Mouse (Mus musculus): ENCODE measurements around the gene Gm10135. TPM values are rescaled to one million over a fixed set of nuclear protein-coding genes. Genes with fewer than 3 reads are reported as not detected.
"Not testable (repeated sequence)": the region's sequence is repeated elsewhere in the genome, so short reads cannot be mapped to it uniquely, and the experiment has no call there.

Gm10135 gene
- not detected for total RNA-seq (2021)
- long read RNA-seq, experiment 1, result 0 reads
- long read RNA-seq, experiment 2, result 0 reads

- DNase-seq, result no peak
Observed at GRCm38 (mm10) chr5:72974602-72975001, at the start of gene Gm10135. Gm10135 (minus strand) TSS chr5:72974702.

DNA sequence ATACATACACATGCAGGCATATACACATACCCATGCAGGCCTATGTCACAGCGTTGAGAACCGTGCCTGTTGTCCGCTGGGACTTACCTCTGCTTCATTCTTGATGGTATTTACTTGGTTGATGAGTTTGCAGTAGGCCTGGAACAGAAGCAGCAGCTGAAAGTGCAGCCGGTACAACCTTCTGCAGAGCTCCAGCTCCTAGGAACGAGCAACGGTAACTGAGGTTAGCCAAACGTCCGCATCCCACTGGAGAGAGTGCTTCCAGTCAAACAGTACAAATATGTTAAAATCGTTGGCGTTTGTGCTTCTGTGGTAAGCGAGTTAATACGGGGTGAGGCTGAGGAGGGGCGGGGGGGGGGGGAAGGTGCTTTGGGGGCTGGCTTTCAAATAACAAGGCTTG lies 49.3 kb upstream of the Gm10135 start:
- no peak for DNase-seq

DNA sequence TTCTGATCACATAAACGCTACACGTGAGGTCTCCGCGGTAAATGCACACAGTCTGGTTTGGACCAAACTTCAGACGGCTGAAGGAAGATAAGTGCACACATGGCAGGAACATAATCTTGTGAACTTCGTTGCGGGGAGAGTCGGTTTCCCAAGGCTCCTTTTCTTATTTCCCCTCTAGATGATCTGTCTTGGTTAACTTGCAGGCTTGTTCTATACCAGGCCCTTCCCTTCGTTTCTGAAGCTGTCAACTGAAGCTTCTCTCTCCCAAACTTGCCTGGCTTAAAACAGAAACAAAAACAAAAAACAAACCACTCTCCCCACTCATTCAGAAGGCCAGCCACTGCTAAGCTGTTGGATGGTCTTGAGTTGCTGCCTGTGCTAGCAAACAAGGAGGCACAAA lies 40.2 kb upstream of the Gm10135 start:
- no peak for DNase-seq

GRCm38 (mm10) chr5:73013611-73014287 lies 39.2 kb upstream of the Gm10135 start:
- DNase-seq, result peak in 1 of 2 experiments; percentile 6

DNA sequence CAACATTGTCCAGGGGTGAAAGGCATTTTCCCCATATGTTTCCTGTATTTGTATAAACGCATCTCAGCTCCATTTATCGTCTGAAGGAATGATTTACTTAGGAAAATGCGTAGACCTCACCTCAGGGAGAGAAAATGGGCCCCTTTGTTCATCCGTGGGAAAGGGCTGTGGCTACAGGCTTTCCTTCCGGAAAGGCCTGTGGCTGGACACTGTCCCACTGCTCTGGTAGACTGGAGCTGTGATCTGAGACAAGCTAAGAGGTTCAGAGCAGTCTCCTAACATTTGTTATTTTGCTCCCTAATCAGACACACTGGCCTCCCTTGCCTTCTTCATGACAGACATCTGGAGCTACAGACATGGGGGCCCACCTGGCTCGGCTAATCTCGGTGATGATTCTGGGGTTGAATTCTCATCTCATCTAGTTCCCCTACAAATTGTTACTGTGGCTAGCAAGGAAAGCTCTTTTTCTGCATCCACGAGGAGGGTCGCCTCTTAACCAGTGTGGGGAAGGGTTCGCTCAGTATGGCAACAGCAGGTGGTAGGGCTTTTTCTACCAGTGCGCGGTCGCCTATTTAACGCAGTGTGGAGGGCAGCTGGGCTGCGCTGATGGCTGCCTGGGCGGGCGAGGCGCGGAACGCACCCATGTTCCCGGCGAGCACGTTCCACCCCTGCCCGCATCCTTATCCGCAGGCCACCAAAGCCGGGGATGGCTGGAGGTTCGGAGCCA lies 38.5 kb upstream of the Gm10135 start:
- DNase-seq, result not testable (repeated sequence)

DNA sequence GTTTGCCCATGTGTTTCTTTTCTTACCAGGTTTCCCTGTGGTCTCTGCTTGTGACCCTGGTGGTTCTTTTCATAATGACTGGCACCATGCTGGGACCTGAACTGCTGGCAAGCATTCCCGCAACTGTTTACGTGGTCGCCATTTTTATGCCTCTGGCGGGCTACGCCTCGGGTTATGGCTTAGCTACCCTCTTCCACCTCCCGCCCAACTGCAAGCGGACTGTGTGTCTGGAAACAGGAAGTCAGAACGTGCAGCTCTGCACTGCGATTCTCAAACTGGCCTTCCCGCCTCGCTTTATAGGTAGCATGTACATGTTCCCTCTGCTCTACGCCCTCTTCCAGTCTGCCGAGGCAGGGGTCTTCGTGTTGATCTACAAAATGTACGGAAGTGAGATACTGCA lies 37.3 kb upstream of the Gm10135 start:
- not testable (repeated sequence) for DNase-seq

DNA sequence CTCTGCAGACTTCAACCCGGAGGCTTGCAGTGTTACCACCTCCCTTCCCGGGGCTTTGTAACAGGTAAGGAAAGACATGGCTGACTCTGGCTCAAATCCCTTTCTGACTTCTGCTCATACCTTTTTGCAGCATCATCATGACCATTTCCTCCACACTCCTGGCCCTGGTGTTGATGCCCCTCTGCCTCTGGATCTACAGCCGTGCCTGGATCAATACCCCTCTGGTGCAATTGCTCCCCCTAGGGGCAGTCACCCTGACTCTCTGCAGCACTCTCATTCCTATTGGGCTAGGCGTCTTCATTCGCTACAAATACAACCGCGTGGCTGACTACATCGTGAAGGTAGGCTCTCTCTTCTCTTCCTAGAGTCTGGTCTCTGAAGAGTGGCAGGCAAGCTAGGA lies 33.7 kb upstream of the Gm10135 start:
- peak; percentile 10 to 20 for DNase-seq

DNA sequence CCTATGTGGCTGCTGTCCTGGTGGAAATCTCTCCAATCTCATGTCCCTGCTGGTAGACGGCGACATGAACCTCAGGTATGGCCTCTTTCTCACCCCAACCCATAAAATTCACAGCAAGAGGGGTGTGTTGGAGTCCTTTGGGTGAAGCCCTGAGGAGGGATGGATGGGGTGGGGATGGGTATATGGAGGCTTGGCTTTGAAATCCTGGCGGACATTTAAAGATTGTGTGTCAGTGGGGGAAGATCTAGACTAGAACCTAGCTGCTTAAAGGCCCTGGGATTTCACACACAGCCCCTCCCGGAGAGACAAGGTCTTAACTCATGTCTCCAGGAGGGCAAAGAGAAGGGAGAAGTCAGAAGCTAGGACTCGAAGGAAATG lies 33.1 kb upstream of the Gm10135 start:
- no peak for DNase-seq

DNA sequence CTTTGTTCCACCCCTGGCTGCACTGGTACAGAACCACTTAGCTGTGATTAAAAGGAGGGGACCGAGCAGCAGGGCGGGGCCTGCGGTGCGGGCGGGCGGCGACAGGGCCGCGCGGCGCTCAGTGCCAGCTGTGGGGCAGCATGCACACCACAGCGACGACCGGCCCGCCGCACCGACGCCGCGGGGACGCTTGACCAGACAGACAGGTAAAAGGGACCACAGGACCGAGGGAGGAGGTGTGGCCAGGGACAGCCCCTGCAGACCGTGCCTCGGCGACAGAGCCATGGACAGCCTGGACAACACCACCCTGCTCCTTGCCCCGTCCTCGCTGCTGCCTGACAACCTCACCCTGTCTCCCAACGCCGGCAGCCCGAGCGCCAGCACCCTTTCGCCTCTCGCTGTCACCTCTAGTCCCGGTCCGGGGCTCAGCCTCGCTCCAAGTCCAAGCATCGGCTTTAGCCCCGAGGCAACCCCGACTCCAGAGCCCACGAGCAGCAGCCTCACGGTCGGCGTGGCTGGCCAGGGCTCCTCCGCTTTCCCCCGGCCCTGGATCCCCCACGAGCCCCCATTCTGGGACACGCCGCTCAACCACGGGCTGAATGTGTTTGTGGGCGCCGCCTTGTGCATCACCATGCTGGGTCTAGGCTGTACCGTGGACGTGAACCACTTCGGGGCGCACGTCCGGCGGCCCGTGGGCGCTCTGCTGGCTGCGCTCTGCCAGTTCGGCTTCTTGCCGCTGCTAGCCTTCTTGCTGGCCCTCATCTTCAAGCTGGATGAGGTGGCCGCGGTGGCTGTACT lies 32.5 kb upstream of the Gm10135 start, which contains the start of gene Slc10a4:
Slc10a4 (plus strand) TSS at position 100 of the 798 bp plus-strand sequence.
- peak; percentile 62 to 71 for DNase-seq

DNA sequence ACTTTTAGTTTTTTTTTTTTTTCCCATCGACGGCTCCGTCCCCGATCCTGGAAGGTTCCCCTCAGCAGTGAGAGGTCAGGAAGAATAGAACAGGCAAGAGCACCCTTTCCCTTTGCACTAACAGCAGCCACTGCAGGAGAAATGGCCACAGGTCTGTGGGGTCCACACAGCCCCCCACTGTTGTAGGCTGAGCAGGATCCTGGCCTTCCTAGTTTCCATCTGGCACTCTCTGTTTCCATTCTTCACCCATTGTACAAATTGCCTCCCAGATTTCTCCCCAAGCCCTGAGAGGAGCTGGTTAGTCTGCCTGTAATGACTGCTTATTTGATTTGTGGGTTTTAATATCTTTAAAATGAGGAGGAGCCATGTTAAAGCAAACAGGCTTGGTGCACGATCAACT lies 29.5 kb upstream of the Gm10135 start:
- no peak for DNase-seq

GRCm38 (mm10) chr5:72998546-72998945 lies 24.0 kb upstream of the Gm10135 start:
- DNase-seq, result not testable (repeated sequence)

DNA sequence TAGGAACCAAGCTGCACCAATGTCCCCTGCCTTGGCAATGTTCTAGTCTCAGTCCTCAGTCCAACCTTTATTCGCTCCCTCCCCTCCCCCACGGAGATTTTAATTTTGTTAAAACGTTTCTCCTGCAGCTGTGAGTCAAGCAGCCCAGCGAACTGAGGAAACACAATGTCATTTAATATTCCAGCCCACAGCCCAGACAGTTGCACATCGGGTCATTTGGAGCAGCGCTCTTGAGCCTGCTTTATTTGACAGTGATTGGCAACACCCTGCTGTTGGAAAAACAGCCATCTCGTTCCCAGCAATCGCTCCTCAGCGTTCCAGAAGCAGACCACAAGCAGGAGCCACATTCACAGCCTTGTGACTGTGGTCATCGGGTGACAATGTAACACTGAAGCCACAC lies 20.9 kb upstream of the Gm10135 start:
- DNase-seq, result no peak

DNA sequence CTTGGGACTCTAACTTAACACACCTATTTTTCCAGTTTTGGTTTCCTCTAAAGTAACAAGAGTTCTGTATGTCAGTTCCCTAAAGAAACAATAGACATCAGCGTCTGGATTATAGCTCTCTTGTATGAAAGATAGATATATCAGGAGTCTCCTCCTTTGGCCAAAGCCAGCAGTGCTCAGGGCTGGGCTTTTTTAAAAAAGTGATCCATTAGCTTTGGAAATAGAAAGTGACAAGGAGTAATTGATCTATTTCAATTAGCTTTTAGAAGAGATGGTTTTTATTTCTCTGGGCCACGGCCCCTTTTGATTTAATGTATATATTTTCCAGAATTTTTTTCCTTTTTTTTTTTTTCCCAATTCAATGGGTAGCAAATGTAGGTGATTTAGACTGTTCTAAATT lies 20.4 kb upstream of the Gm10135 start:
- DNase-seq, result no peak

GRCm38 (mm10) chr5:72994424-72994823 lies 19.9 kb upstream of the Gm10135 start:
- DNase-seq, result no peak

GRCm38 (mm10) chr5:72992474-72992873 lies 18.0 kb upstream of the Gm10135 start:
- DNase-seq, result no peak

DNA sequence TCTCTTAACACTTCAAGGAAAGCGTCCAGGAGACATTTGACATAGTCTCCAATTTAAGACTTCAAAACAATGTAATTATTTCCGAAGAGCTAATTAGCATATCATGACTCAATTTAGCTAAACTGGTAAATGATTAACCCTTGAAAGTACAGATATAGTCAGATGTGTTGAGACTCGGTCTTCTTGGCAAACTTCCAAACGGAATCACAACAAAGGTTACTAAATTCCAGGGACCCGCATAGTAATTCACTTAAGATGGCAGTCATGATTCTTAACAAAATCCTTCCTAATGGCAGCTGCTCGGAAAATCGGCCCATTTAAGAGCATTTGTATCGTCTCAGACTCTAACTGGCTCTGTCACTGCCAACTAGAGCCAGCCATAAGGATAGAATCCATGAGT lies 15.3 kb upstream of the Gm10135 start:
- DNase-seq, result no peak

- no peak for DNase-seq
Observed at GRCm38 (mm10) chr5:72987786-72988185, 13.3 kb upstream of the Gm10135 start.

DNA sequence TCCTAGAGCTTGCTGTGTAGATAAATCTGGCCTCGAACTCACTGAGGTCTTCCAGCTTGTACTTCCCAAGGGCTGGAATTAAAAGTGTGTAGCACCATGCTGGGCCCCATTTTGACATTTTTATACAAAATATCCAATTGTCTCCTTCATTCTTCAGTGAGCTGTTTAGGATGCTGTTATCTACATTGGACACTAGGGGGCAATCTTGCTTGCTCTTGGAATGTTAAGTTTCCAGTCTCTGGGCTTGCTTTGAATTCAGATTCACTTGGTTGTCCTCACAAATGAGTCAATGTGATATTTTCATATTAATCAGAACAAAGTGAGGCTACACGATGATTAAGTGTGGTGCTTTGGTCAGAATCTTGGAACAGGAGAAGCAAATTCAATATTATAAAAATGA lies 9.6 kb upstream of the Gm10135 start:
- DNase-seq, result peak in 1 of 2 experiments; percentile 23

GRCm38 (mm10) chr5:72976539-72976938 lies 2.0 kb upstream of the Gm10135 start:
- no peak for DNase-seq

DNA sequence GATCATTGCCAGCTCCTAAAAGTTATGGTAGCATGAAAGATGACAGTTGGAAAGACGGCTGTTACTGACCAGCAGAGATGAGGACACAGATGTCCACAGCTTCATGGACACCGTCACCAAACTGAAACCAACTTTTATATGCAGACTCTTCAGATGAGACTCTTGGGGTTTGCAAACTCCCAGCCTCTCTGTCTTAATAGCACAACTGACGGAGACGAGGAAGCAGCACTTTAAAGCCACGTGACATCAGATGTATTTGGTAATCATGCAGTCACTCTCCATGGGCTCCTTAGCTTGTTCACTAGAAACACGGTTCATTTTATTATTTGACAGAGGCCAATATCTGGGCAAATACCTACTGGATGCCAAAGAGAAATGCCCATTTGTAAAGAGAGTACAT lies 1.5 kb upstream of the Gm10135 start:
- DNase-seq, result no peak

GRCm38 (mm10) chr5:72972934-72973333 lies 1.6 kb downstream of the Gm10135 start:
- DNase-seq, result no peak

GRCm38 (mm10) chr5:72972435-72972834 lies 2.1 kb downstream of the Gm10135 start:
- DNase-seq, result no peak

DNA sequence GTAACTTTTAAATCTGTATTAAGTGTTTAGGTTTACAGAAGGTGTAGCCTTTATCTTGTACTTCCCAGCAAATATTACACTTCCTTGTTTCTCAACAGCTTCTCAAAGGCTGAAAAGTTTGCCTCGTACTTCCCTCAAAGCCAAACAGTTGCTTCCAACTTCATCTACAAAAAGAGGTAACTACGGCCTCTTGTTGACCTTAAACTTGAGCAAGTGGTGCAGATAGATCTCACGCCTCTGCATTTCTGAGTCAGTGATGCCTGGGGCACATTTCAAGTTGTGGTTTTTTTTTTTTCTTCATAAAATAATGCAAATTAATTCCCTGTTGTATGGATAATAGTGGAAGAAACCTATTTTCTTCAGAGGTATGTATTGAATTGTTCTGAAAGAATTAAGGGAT lies 8.8 kb downstream of the Gm10135 start:
- DNase-seq, result no peak
